Mouse (Mus musculus): ENCODE measurements around the gene Spred2.

DNA sequence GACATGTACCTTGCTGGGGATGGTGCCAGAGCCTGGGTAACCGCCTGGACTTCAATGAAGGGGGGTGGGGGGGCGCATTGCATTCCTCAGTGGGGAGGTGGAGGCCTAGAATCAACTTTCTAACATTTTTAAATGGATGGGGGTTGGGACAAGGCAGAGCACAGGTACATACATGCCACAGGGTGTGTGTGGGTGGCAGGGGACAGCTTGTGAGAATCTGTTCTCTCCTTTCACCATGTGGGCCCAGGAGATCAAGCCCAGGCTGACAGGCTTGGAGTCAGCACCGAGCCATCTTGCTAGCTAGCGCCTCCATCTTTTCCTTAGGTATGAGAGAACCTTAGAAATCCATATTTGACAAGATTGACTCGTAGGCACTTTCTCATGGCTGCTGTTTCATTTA is 35.7 kb downstream of the Spred2 start:
- TF ChIP-seq CTCF (IDR thresholded peaks at IDR 0.05; ENCODE audit: insufficient read depth, low read length) (no peak), POLR2A (IDR thresholded peaks at IDR 0.05; ENCODE audit: borderline replicate concordance, extremely low read depth, low read depth, low read length) (no peak)
